Mouse (Mus musculus) testis, adult 2 months (tissue): Measurements from ENCODE around the gene Cacna1d.

Experiments used
- CTCF ChIP-seq: fragments of 200-500 bp; IDR thresholded peaks from 2 replicates; pipeline ENCODE4 v1.5.1; 2012; ENCODE audit warnings: low read depth, mild to moderate bottlenecking, inconsistent platforms, low read length, moderate library complexity; ENCODE audit not compliant: control insufficient read depth, insufficient read depth, insufficient replicate concordance
- POLR2A ChIP-seq: fragments of 200-500 bp; IDR thresholded peaks from 2 replicates; pipeline ENCODE4 v1.6.1; 2012; ENCODE audit warnings: low read depth, mild to moderate bottlenecking, inconsistent platforms, low read length, moderate library complexity; ENCODE audit not compliant: control insufficient read depth

GRCm38 (mm10) chr14:30009864-30010560, 481.2 kb downstream of the Cacna1d start:
- TF ChIP-seq POLR2A (no peak), CTCF (no peak)
